Mouse (Mus musculus) limb, embryonic 11.5 days (tissue): ENCODE data around the gene Vps26c. TPM values are rescaled to one million over a fixed set of nuclear protein-coding genes. Genes with fewer than 3 reads are reported as not detected.

Experiments used
- polyA plus RNA-seq: library from polyadenylated mRNA; unstranded; fragments of >200 nt; fragmentation: Nextera tagmentation; extraction: Ambion mirVana; gene quantifications from 2 replicates; pipeline ENCODE4 v1.2.1, GENCODE M21; 2014

The Vps26c gene
- polyA plus RNA-seq, 1 experiment from 2014 or later: 49.3 TPM

Other genes with a start within 250 kb of the Vps26c start
- gene Hlcs, start 213.3 kb downstream of the Vps26c start, polyA plus RNA-seq: 8.4 and 10.4 TPM in 2 replicates
- gene Ripply3, start 198.4 kb downstream of the Vps26c start, polyA plus RNA-seq: 3.9 and 4.3 TPM in 2 replicates
- gene Ttc3, start 156.2 kb downstream of the Vps26c start, polyA plus RNA-seq: 328 and 349 TPM in 2 replicates
- gene Pigp, start 155.0 kb downstream of the Vps26c start, polyA plus RNA-seq: 70.0 and 74.2 TPM in 2 replicates
- 12.1 and 13.4 TPM in 2 replicates for gene Dyrk1a, start 43.2 kb upstream of the Vps26c start, polyA plus RNA-seq